Mouse (Mus musculus) liver, adult 2 months (tissue): ENCODE measurements around the gene Prnp.

Experiments
- CTCF ChIP-seq: fragments of 200-500 bp; IDR thresholded peaks from 2 replicates; pipeline ENCODE4 v1.5.1; 2011; ENCODE audit warnings: low read depth, low read length, control low read depth
- POLR2A ChIP-seq: fragments of 200-500 bp; IDR thresholded peaks from 2 replicates; pipeline ENCODE4 v1.6.1; 2011; ENCODE audit warnings: low read length, control low read depth; ENCODE audit not compliant: insufficient read depth; ENCODE audit errors: extremely low read depth

GRCm38 (mm10) chr2:131982546-131983196 lies 72.9 kb downstream of the Prnp start:
- TF ChIP-seq CTCF: peak; percentile 80
- no peak for TF ChIP-seq POLR2A
